Mouse (Mus musculus) heart, adult 11 months (tissue): Measurements from ENCODE around the gene Ass1.

Source experiments
- DNase-seq: peaks from one replicate; pipeline ENCODE4 v3.0.0; 2022

Ass1 gene

GRCm38 (mm10) chr2:31469931-31470682 is at the start of gene Ass1:
TSS of gene Ass1 (plus strand) at chr2:31470207.
- DNase-seq: peak; percentile 99

GRCm38 (mm10) chr2:31420914-31421313 is 49.1 kb upstream of the Ass1 start:
- DNase-seq: no peak

- no peak for DNase-seq
Observed at GRCm38 (mm10) chr2:31422576-31422975, 47.4 kb upstream of the Ass1 start.

GRCm38 (mm10) chr2:31431477-31431876 is 38.5 kb upstream of the Ass1 start:
- DNase-seq: no peak

GRCm38 (mm10) chr2:31434746-31435145 is 35.3 kb upstream of the Ass1 start:
- no peak for DNase-seq

- no peak for DNase-seq
Observed at GRCm38 (mm10) chr2:31435567-31435966, 34.4 kb upstream of the Ass1 start.

GRCm38 (mm10) chr2:31437480-31438245 is 32.3 kb upstream of the Ass1 start:
- no peak for DNase-seq

GRCm38 (mm10) chr2:31439576-31439975 is 30.4 kb upstream of the Ass1 start:
- DNase-seq: no peak

GRCm38 (mm10) chr2:31442480-31443160 is 27.4 kb upstream of the Ass1 start:
- DNase-seq: peak; percentile 94

- DNase-seq: no peak
Observed at GRCm38 (mm10) chr2:31446036-31446435, 24.0 kb upstream of the Ass1 start.

- no peak for DNase-seq
Observed at GRCm38 (mm10) chr2:31446456-31446855, 23.6 kb upstream of the Ass1 start.

- DNase-seq: no peak
Observed at GRCm38 (mm10) chr2:31447536-31447935, 22.5 kb upstream of the Ass1 start.

GRCm38 (mm10) chr2:31448756-31449440 is 21.1 kb upstream of the Ass1 start:
- peak; percentile 82 for DNase-seq

GRCm38 (mm10) chr2:31449441-31449815 is 20.6 kb upstream of the Ass1 start:
- DNase-seq: peak; percentile 94

- no peak for DNase-seq
Observed at GRCm38 (mm10) chr2:31449902-31450301, 20.1 kb upstream of the Ass1 start.

GRCm38 (mm10) chr2:31450661-31451060 is 19.3 kb upstream of the Ass1 start:
- peak; percentile 84 for DNase-seq

GRCm38 (mm10) chr2:31451530-31451929 is 18.5 kb upstream of the Ass1 start:
- no peak for DNase-seq

- peak; percentile 91 for DNase-seq
Observed at GRCm38 (mm10) chr2:31453011-31453410, 17.0 kb upstream of the Ass1 start.

- DNase-seq: peak; percentile 91
Observed at GRCm38 (mm10) chr2:31453559-31454177, 16.3 kb upstream of the Ass1 start.

GRCm38 (mm10) chr2:31454280-31454679 is 15.7 kb upstream of the Ass1 start:
- peak; percentile 96 for DNase-seq

GRCm38 (mm10) chr2:31455418-31455817 is 14.6 kb upstream of the Ass1 start:
- DNase-seq: peak; percentile 89

- no peak for DNase-seq
Observed at GRCm38 (mm10) chr2:31458460-31458859, 11.5 kb upstream of the Ass1 start.
